Mouse (Mus musculus): Measurements from ENCODE around the gene Nfic. TPM values are rescaled to one million over a fixed set of nuclear protein-coding genes. Genes with fewer than 3 reads are reported as not detected.

Nfic gene
- polyA plus RNA-seq, 1 experiment from 2014 or later = 10.1 TPM

DNA sequence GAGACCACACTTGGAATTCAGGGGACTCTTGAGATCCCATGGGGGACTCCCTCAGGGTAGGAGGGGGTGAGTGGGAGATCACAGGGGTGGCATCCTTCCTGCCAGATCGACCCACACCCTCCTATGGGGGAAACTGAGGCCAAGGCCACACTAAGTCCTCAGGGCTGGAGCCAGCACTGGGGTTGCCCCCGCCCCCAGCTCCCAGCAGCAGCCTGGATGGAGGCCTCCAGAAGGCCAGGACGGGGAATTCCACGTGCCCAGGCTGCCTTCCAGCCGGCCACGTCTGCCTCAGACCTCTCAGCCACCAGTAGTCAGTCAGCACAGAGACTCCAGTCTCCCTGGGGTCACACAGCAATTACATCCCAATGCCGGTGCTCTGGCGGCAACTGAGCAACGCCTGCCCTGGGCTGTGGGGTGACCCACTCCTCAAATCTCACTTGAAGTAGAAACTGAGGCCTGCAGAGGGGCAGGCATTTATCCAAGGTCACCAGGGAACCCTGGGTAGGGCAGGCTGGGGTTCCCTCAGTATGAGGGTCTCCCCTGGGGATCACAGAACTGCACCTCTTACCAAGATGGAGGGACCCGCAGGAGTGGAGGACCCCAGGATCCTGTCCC lies 30.1 kb downstream of the Nfic start:
- Histone ChIP-seq H3K4me3 (no peak overlapping the region; the same call in 1 of the 2 replicates), H3K4me2 (peak overlapping the region; percentile 64), H3K27me3 (replicated peaks) (peaks cover 97% of the 10 kb centered on the region), H3K4me1 (peaks cover 55% of the 10 kb centered on the region), H3K9ac (no peak overlapping the region), H3K36me3 (peaks cover 3% of the 10 kb centered on the region; the same call in 1 of the 2 replicates), H3K9me3 (replicated peaks) (no peaks in the 10 kb centered on the region), H3K27ac (no peak overlapping the region; the same call in 1 of the 2 replicates)
- no peak for ATAC-seq
- 32% methylated on average over 10 of the region's 10 CpGs for WGBS (ENCODE audit: insufficient replicate concordance)

- no peaks in the 10 kb centered on the region for H3K9me3 ChIP-seq (replicated peaks)
- 11% methylated on average over 25 of the region's 25 CpGs for WGBS (ENCODE audit: insufficient replicate concordance)
- peaks cover 52% of the 10 kb centered on the region for H3K4me1 ChIP-seq
- ATAC-seq = no peak
- H3K27me3 ChIP-seq (replicated peaks) = peaks cover 96% of the 10 kb centered on the region
- no peak overlapping the region for H3K4me3 ChIP-seq
- peak overlapping the region; percentile 64; the same call in 1 of the 2 replicates for H3K4me2 ChIP-seq
- no peak overlapping the region for H3K9ac ChIP-seq
- peaks cover 8% of the 10 kb centered on the region; the same call in 1 of the 2 replicates for H3K36me3 ChIP-seq
- H3K27ac ChIP-seq = no peak overlapping the region; the same call in 1 of the 2 replicates
Observed at GRCm38 (mm10) chr10:81424246-81425051, 31.0 kb downstream of the Nfic start.

DNA sequence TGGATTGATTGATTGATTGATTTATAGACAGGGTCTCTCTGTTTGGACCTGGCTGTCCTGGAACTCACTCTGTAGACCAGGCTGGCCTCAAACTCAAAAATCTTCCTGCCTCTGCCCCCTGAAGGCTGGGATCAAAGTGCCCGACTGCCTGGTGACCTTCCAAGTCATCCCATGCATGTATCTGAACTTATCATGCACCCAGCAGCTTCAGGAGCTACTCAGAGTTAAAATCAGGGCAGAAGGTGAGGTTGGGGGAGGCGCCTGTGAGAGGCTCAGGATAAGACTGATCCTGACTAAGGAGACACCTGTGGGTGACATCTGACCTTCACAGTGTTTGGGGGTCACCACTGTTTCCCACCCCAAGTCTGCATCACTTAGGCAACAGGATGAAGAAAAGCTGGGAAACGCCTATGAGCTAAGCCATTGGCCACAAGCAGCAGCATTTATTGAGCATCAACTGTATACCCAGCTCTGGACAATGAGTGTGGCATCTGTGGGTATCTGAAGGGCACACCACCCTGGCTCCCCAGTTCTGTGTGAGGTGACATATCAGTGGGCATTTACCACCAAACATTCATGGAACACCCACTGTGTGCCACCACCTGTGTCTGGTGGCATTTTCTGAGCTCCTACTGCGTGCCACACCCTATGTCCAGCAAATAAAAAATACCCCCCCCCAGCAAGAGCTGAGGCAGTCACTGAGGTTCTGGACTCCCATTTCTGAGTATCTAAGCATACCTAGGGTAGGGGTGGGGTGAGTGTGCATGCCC lies 31.8 kb downstream of the Nfic start:
- Histone ChIP-seq H3K9me3 (replicated peaks) (no peaks in the 10 kb centered on the region), H3K9ac (no peak overlapping the region), H3K27me3 (replicated peaks) (peaks cover 94% of the 10 kb centered on the region), H3K36me3 (peaks cover 8% of the 10 kb centered on the region; the same call in 1 of the 2 replicates), H3K27ac (no peak overlapping the region), H3K4me1 (peaks cover 51% of the 10 kb centered on the region), H3K4me2 (no peak overlapping the region), H3K4me3 (no peak overlapping the region)
- 39% methylated on average over 4 of the region's 4 CpGs for WGBS (ENCODE audit: insufficient replicate concordance)
- no peak for ATAC-seq

GRCm38 (mm10) chr10:81422661-81423217 lies 32.7 kb downstream of the Nfic start:
- H3K9me3 ChIP-seq (replicated peaks) = no peaks in the 10 kb centered on the region
- peaks cover 60% of the 10 kb centered on the region for H3K4me1 ChIP-seq
- no peak for ATAC-seq
- no peak overlapping the region for H3K9ac ChIP-seq
- H3K4me3 ChIP-seq = no peak overlapping the region
- H3K36me3 ChIP-seq = peaks cover 8% of the 10 kb centered on the region; the same call in 1 of the 2 replicates
- no peak overlapping the region for H3K4me2 ChIP-seq
- H3K27me3 ChIP-seq (replicated peaks) = peaks cover 94% of the 10 kb centered on the region
- H3K27ac ChIP-seq = no peak overlapping the region
- WGBS (ENCODE audit: insufficient replicate concordance) = 58% methylated on average over 3 of the region's 3 CpGs

DNA sequence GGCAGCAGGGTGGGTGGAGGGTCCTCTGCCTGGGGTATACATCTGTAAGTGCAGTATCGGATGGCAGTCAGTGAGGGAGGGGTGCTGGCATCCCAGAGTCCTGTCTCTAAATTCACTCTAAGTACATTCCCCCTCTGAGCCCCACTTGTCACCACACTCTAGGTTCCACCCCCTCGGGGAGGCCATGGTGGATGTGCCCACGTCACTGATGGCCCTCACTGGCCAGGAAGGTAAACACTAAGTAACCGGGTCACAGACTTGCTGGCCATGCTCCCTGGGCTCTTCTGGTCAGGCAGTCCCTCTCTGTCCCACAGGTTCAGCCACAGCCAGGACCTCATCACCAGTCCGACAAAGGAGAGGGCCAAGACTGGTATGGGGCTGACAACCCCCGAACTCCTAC lies 33.2 kb downstream of the Nfic start:
- Histone ChIP-seq H3K9me3 (replicated peaks) (no peaks in the 10 kb centered on the region), H3K4me2 (no peak overlapping the region), H3K36me3 (peaks cover 8% of the 10 kb centered on the region; the same call in 1 of the 2 replicates), H3K4me3 (no peak overlapping the region), H3K27me3 (replicated peaks) (peaks cover 94% of the 10 kb centered on the region), H3K27ac (no peak overlapping the region), H3K9ac (no peak overlapping the region), H3K4me1 (peaks cover 64% of the 10 kb centered on the region)
- 58% methylated on average over 6 of the region's 6 CpGs for WGBS (ENCODE audit: insufficient replicate concordance)
- ATAC-seq = no peak

GRCm38 (mm10) chr10:81421797-81422100 lies 33.7 kb downstream of the Nfic start:
- Histone ChIP-seq H3K36me3 (peaks cover 8% of the 10 kb centered on the region; the same call in 1 of the 2 replicates), H3K9ac (no peak overlapping the region), H3K4me1 (peaks cover 64% of the 10 kb centered on the region), H3K27me3 (replicated peaks) (peaks cover 94% of the 10 kb centered on the region), H3K27ac (no peak overlapping the region), H3K9me3 (replicated peaks) (no peaks in the 10 kb centered on the region), H3K4me3 (no peak overlapping the region), H3K4me2 (no peak overlapping the region)
- no peak for ATAC-seq
- WGBS (ENCODE audit: insufficient replicate concordance) = 53% methylated on average over 5 of the region's 5 CpGs

DNA sequence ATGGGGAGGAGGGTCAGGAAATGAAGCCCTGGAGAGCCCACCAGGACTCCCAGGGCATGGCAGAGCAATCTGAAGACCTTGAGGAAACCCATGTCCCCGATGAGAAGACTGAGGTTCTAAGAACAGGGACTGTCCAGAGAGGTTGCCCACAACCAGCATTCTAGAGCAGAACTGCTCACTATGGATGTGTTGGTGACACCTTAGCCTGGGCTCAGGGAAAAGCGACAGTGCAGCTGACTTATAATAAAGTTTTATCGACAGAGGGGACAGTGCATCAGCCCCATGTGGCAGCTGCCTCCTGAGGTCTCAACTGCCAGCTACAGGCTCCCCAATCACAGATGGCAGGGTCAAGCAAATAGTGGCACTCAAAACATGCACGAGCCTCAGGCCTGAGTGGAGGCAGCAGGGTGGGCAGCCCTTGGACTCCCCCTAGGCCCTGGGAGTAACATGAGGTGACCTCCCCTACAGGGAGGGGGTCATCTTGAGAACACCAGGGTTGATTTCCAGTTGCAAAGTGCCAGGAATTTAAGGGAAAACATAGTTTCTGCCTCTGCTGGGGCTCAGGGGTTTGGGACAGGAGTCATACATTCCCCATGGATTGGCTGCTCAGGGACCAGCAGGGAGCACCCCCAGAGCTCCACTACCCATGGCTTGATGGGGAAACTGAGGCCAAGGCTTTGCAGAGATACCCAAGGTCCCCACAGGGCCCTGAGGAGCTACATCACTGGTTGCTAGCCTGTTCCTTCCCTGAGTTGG lies 34.2 kb downstream of the Nfic start:
- Histone ChIP-seq H3K4me1 (peaks cover 64% of the 10 kb centered on the region), H3K9me3 (replicated peaks) (no peaks in the 10 kb centered on the region)
- WGBS (ENCODE audit: insufficient replicate concordance) = 66% methylated on average over 4 of the region's 4 CpGs

GRCm38 (mm10) chr10:81420191-81420767 lies 35.2 kb downstream of the Nfic start:
- Histone ChIP-seq H3K9ac (no peak overlapping the region), H3K4me3 (no peak overlapping the region), H3K4me1 (peaks cover 55% of the 10 kb centered on the region), H3K36me3 (peaks cover 8% of the 10 kb centered on the region; the same call in 1 of the 2 replicates), H3K9me3 (replicated peaks) (no peaks in the 10 kb centered on the region), H3K27ac (no peak overlapping the region), H3K27me3 (replicated peaks) (peaks cover 82% of the 10 kb centered on the region), H3K4me2 (no peak overlapping the region)
- 73% methylated on average over 40 of the region's 40 CpGs for WGBS (ENCODE audit: insufficient replicate concordance)
- no peak for ATAC-seq

More for the DNA sequence above, 34.2 kb downstream of the Nfic start:
- Histone ChIP-seq H3K27me3 (replicated peaks) (peaks cover 91% of the 10 kb centered on the region), H3K4me3 (no peak overlapping the region), H3K9ac (no peak overlapping the region), H3K27ac (no peak overlapping the region), H3K4me2 (no peak overlapping the region), H3K36me3 (peaks cover 8% of the 10 kb centered on the region; the same call in 1 of the 2 replicates)
- ATAC-seq = no peak

- Histone ChIP-seq H3K9ac (no peak overlapping the region), H3K4me3 (no peak overlapping the region), H3K27ac (no peak overlapping the region)
Observed at GRCm38 (mm10) chr10:81419111-81419928, 36.1 kb downstream of the Nfic start.

More at GRCm38 (mm10) chr10:81419111-81419928, 36.1 kb downstream of the Nfic start:
- Histone ChIP-seq H3K27me3 (replicated peaks) (peaks cover 72% of the 10 kb centered on the region), H3K36me3 (peaks cover 8% of the 10 kb centered on the region; the same call in 1 of the 2 replicates), H3K9me3 (replicated peaks) (no peaks in the 10 kb centered on the region), H3K4me2 (no peak overlapping the region), H3K4me1 (peaks cover 55% of the 10 kb centered on the region)
- ATAC-seq = no peak
- WGBS (ENCODE audit: insufficient replicate concordance) = 68% methylated on average over 10 of the region's 10 CpGs
